Mouse (Mus musculus): ENCODE data around the gene Mdh1b. TPM values are rescaled to one million over a fixed set of nuclear protein-coding genes. Genes with fewer than 3 reads are reported as not detected.

The Mdh1b gene
- not detected for polyA plus RNA-seq (2014; fragmentation: Illumina TruSeq; extraction: RNeasy Lipid Tissue Mini Kit (QIAGEN cat#74804); ENCODE audit: low read depth, low replicate concordance)

GRCm38 (mm10) chr1:63730240-63730771 is at the start of gene Mdh1b, which contains the start of gene Fastkd2:
Mdh1b (minus strand) TSS chr1:63730318.
Fastkd2 (plus strand) TSS chr1:63730614.

GRCm38 (mm10) chr1:63769167-63769566 is 39.0 kb upstream of the Mdh1b start, which contains the start of gene 4933402D24Rik:
4933402D24Rik (minus strand) TSS chr1:63769267.

GRCm38 (mm10) chr1:63686827-63687226 is 43.3 kb downstream of the Mdh1b start, which contains the start of gene Dytn:
Dytn (minus strand) TSS chr1:63686927.

Other genes with a start within 250 kb of the Mdh1b start
- gene Gm39653, start 114.3 kb downstream of the Mdh1b start, polyA plus RNA-seq (2014; fragmentation: Illumina TruSeq; extraction: RNeasy Lipid Tissue Mini Kit (QIAGEN cat#74804); ENCODE audit: low read depth, low replicate concordance), result not detected
- not detected for gene Dytn, start 43.4 kb downstream of the Mdh1b start, polyA plus RNA-seq (2014; fragmentation: Illumina TruSeq; extraction: RNeasy Lipid Tissue Mini Kit (QIAGEN cat#74804); ENCODE audit: low read depth, low replicate concordance)
- 71.3 TPM for gene Fastkd2, start 296 bp upstream of the Mdh1b start, polyA plus RNA-seq (2014; fragmentation: Illumina TruSeq; extraction: RNeasy Lipid Tissue Mini Kit (QIAGEN cat#74804); ENCODE audit: low read depth, low replicate concordance)
- not detected for gene 4933402D24Rik, start 38.9 kb upstream of the Mdh1b start, polyA plus RNA-seq (2014; fragmentation: Illumina TruSeq; extraction: RNeasy Lipid Tissue Mini Kit (QIAGEN cat#74804); ENCODE audit: low read depth, low replicate concordance)

Measured in adrenal gland, adult 10 weeks (tissue).